9 mouse cellular contexts compared by ENCODE assay signal in the genomic region with DNA sequence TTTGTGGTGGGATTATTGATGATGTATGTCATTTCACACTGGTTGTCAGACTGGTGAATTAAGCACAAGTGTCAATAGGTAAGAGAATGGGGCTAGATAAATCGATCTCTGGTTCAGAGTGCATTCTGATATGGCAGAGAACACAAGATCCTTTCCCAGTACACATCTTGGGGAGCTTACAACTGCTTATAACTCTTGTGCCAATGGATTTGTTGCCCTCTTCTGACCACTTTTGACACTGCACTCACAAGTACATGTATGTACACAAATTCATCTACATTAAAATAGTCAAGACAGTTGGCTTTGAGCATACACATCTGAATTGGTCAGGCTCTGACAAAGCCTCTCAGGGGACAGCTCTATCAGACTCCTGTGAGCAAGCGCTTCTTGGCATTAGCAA.
DNase-seq lines count a peak whose midpoint lies in the region; ATAC-seq and TF ChIP-seq lines count a peak whose summit lies in the region.
"Had no signal": no experiment of that assay in that cellular context is flagged by ENCODE, and none has a peak within 500 bp of the region (broad histone marks: within the 10 kb centered on the region; RNA-seq: fewer than 3 reads in every experiment).

No protein-coding gene starts in this region.

- DNase-seq in ES-E14 (ENCODE audit: low read depth, low spot score): peak; percentile 29
- DNase-seq in embryonic facial prominence, embryonic 11.5 days (ENCODE audit: low spot score): peak; percentile 50
- DNase-seq in mesoderm, embryonic 11.5 days (ENCODE audit: low read depth, low spot score): peak; percentile 57
- DNase-seq in spleen, postnatal 14 days (ENCODE audit: low spot score in 2 of 2): no peak
- no peak for DNase-seq in urinary bladder, postnatal 4 days (ENCODE audit: low spot score in 2 of 2)

- no peak for ATAC-seq in intestine, postnatal 0 days
- no peak for ATAC-seq in intestine, embryonic 16.5 days
- no peak for ATAC-seq in embryonic facial prominence, embryonic 11.5 days (replicated peaks; ENCODE audit: insufficient number of reproducible peaks, low FRiP score, low TSS enrichment, low read depth)
- ATAC-seq in intestine, embryonic 15.5 days: no peak

- H3K4me3 ChIP-seq in intestine, postnatal 0 days (ENCODE audit: low read depth, low read length): no peak overlapping the region
- H3K4me3 ChIP-seq in intestine, embryonic 16.5 days (ENCODE audit: low read length): no peak overlapping the region
- H3K4me3 ChIP-seq in ES-E14 (ENCODE audit: insufficient read depth in 1 of 2, low read depth in 1 of 2, low read length in 2 of 2, poor library complexity in 1 of 2, severe bottlenecking in 1 of 2): no peak overlapping the region
- H3K4me3 ChIP-seq in embryonic facial prominence, embryonic 11.5 days (ENCODE audit: low read depth, low read length): no peak overlapping the region
- no peak overlapping the region for H3K4me3 ChIP-seq in intestine, embryonic 15.5 days (replicated peaks)
- H3K4me3 ChIP-seq: embryonic facial prominence, embryonic 15.5 days had no signal

- no peaks in the 10 kb centered on the region for H3K36me3 ChIP-seq in intestine, postnatal 0 days (ENCODE audit: control insufficient read depth, insufficient read depth)
- no peaks in the 10 kb centered on the region for H3K36me3 ChIP-seq in intestine, embryonic 16.5 days (ENCODE audit: control insufficient read depth, insufficient read depth, low read length)
- H3K36me3 ChIP-seq in ES-E14 (ENCODE audit: control insufficient read depth, insufficient read depth, low read length, poor library complexity, severe bottlenecking): no peaks in the 10 kb centered on the region
- H3K36me3 ChIP-seq in embryonic facial prominence, embryonic 11.5 days (replicated peaks; ENCODE audit: control insufficient read depth, insufficient read depth, low read depth, low read length): no peaks in the 10 kb centered on the region
- no peaks in the 10 kb centered on the region for H3K36me3 ChIP-seq in intestine, embryonic 15.5 days
- H3K36me3 ChIP-seq: embryonic facial prominence, embryonic 15.5 days had no signal

- in situ Hi-C loops in ES-E14 (cut with MboI; ENCODE audit: low sequenced_read_pairs in 2 of 2, unreplicated experiment in 2 of 2): no loop called here

- WGBS in intestine, postnatal 0 days: 76% methylated on average over 2 of the region's 2 CpGs
- 78% methylated on average over 2 of the region's 2 CpGs for WGBS in intestine, embryonic 16.5 days
- 60% methylated on average over 2 of the region's 2 CpGs for WGBS in embryonic facial prominence, embryonic 11.5 days
- WGBS in intestine, embryonic 15.5 days: 75% methylated on average over 2 of the region's 2 CpGs

- H3K27ac ChIP-seq in intestine, postnatal 0 days (ENCODE audit: low read depth, low read length): no peak overlapping the region
- H3K27ac ChIP-seq in intestine, embryonic 16.5 days (ENCODE audit: low read length): no peak overlapping the region
- no peak overlapping the region for H3K27ac ChIP-seq in ES-E14 (ENCODE audit: insufficient read depth, low read depth, low read length, poor library complexity, severe bottlenecking)
- no peak overlapping the region for H3K27ac ChIP-seq in embryonic facial prominence, embryonic 11.5 days (replicated peaks; ENCODE audit: low read depth, low read length)
- no peak overlapping the region for H3K27ac ChIP-seq in intestine, embryonic 15.5 days
- H3K27ac ChIP-seq: embryonic facial prominence, embryonic 15.5 days had no signal

- no peaks in the 10 kb centered on the region for H3K4me1 ChIP-seq in intestine, postnatal 0 days (replicated peaks; ENCODE audit: control insufficient read depth, insufficient read depth, low read length)
- H3K4me1 ChIP-seq in intestine, embryonic 16.5 days (ENCODE audit: control insufficient read depth, insufficient read depth, low read length): no peaks in the 10 kb centered on the region
- no peaks in the 10 kb centered on the region for H3K4me1 ChIP-seq in ES-E14 (ENCODE audit: control insufficient read depth in 2 of 2, insufficient read depth in 2 of 2, low read length in 2 of 2, poor library complexity in 1 of 2)
- H3K4me1 ChIP-seq in embryonic facial prominence, embryonic 11.5 days (ENCODE audit: control insufficient read depth, insufficient read depth, low read length): no peaks in the 10 kb centered on the region
- no peaks in the 10 kb centered on the region for H3K4me1 ChIP-seq in intestine, embryonic 15.5 days (replicated peaks)
- H3K4me1 ChIP-seq: embryonic facial prominence, embryonic 15.5 days had no signal

- no peaks in the 10 kb centered on the region for H3K9me3 ChIP-seq in intestine, postnatal 0 days (ENCODE audit: control insufficient read depth)
- H3K9me3 ChIP-seq in intestine, embryonic 16.5 days (ENCODE audit: control insufficient read depth, low read length): no peaks in the 10 kb centered on the region
- H3K9me3 ChIP-seq in ES-E14 (ENCODE audit: control insufficient read depth, insufficient read depth, low read depth, low read length): no peaks in the 10 kb centered on the region
- no peaks in the 10 kb centered on the region for H3K9me3 ChIP-seq in embryonic facial prominence, embryonic 11.5 days (replicated peaks; ENCODE audit: control insufficient read depth, low read length)
- no peaks in the 10 kb centered on the region for H3K9me3 ChIP-seq in intestine, embryonic 15.5 days
- H3K9me3 ChIP-seq: embryonic facial prominence, embryonic 15.5 days had no signal

- H3K27me3 ChIP-seq in intestine, postnatal 0 days (replicated peaks; ENCODE audit: control insufficient read depth, insufficient read depth, low read length): no peaks in the 10 kb centered on the region
- no peaks in the 10 kb centered on the region for H3K27me3 ChIP-seq in intestine, embryonic 16.5 days (replicated peaks; ENCODE audit: control insufficient read depth, insufficient read depth, low read length)
- H3K27me3 ChIP-seq in embryonic facial prominence, embryonic 11.5 days (ENCODE audit: control insufficient read depth, insufficient read depth, low read length): no peaks in the 10 kb centered on the region
- no peaks in the 10 kb centered on the region for H3K27me3 ChIP-seq in intestine, embryonic 15.5 days (replicated peaks)
- H3K27me3 ChIP-seq: embryonic facial prominence, embryonic 15.5 days had no signal

- no peak overlapping the region for H3K9ac ChIP-seq in intestine, postnatal 0 days (ENCODE audit: low read depth, low read length)
- H3K9ac ChIP-seq in intestine, embryonic 16.5 days (ENCODE audit: low read depth, low read length): no peak overlapping the region
- no peak overlapping the region for H3K9ac ChIP-seq in ES-E14 (ENCODE audit: insufficient read depth, low read depth, low read length, poor library complexity, severe bottlenecking)
- H3K9ac ChIP-seq in embryonic facial prominence, embryonic 11.5 days (replicated peaks; ENCODE audit: low read length): no peak overlapping the region
- H3K9ac ChIP-seq in intestine, embryonic 15.5 days: no peak overlapping the region
- H3K9ac ChIP-seq: embryonic facial prominence, embryonic 15.5 days had no signal

- peak; percentile 65 for TF ChIP-seq CTCF in intestine, postnatal 0 days (IDR thresholded peaks at IDR 0.05; ENCODE audit: low read depth)

- no peak overlapping the region for H3K4me2 ChIP-seq in intestine, postnatal 0 days (replicated peaks; ENCODE audit: low read depth)
- H3K4me2 ChIP-seq in intestine, embryonic 16.5 days (ENCODE audit: low read depth, low read length): no peak overlapping the region
- no peak overlapping the region for H3K4me2 ChIP-seq in embryonic facial prominence, embryonic 11.5 days (ENCODE audit: low read depth, low read length)
- H3K4me2 ChIP-seq in intestine, embryonic 15.5 days (replicated peaks): no peak overlapping the region
- H3K4me2 ChIP-seq: embryonic facial prominence, embryonic 15.5 days had no signal

TF ChIP-seq in ES-E14, 5 proteins besides CTCF, POLR2A, EP300 and RAD21:
- TF ChIP-seq ZNF384 (IDR thresholded peaks at IDR 0.05; ENCODE audit: low read depth, low read length) (no peak), ZC3H11A (IDR thresholded peaks at IDR 0.05; ENCODE audit: borderline replicate concordance, low read depth, low read length) (peak; percentile 53; the same call in 1 of the 2 replicates)

Comparison
In these comparisons a context has a peak if more than half of its experiments do, and no peak if none do; other contexts are left out.
1. DNase-seq: peak in ES-E14 (single experiment), embryonic facial prominence, embryonic 11.5 days (single experiment) and mesoderm, embryonic 11.5 days (single experiment); none in spleen, postnatal 14 days (0 of 2) and urinary bladder, postnatal 4 days (0 of 2).